Mouse (Mus musculus): ENCODE measurements around the gene Plcd3. TPM values are rescaled to one million over a fixed set of nuclear protein-coding genes. Genes with fewer than 3 reads are reported as not detected.

The Plcd3 gene
- total and polyA plus RNA-seq, 2 experiments from 2014 or later = 4.8 to 13.8 TPM

GRCm38 (mm10) chr11:103038037-103038436 is 63.4 kb downstream of the Plcd3 start:
- no peak overlapping the region for H3K4me2 ChIP-seq (ENCODE audit: low read depth, low read length)
- no peak overlapping the region for H3K27ac ChIP-seq
- H3K9me3 ChIP-seq (ENCODE audit: low read length) = no peaks in the 10 kb centered on the region
- ATAC-seq (no peak), DNase-seq (ENCODE audit: low spot score) (no peak)
- no peaks in the 10 kb centered on the region for H3K27me3 ChIP-seq (ENCODE audit: insufficient read depth, low read length)
- no peaks in the 10 kb centered on the region for H3K4me1 ChIP-seq (ENCODE audit: insufficient read depth, low read length)
- no peak for TF ChIP-seq CTCF (IDR thresholded peaks at IDR 0.05; ENCODE audit: low read depth)
- 89% methylated on average over 6 of the region's 6 CpGs for WGBS
- no peak overlapping the region for H3K4me3 ChIP-seq (ENCODE audit: low read length)
- no peak overlapping the region for H3K9ac ChIP-seq (replicated peaks; ENCODE audit: low read length)
- H3K36me3 ChIP-seq (ENCODE audit: insufficient read depth, low read length) = 0 out of 2 replicates have a peak, but pooled peaks cover 3% of the 10 kb centered on the region

GRCm38 (mm10) chr11:103036881-103037465 is 64.5 kb downstream of the Plcd3 start:
- H3K36me3 ChIP-seq (ENCODE audit: insufficient read depth, low read length) = 0 out of 2 replicates have a peak, but pooled peaks cover 3% of the 10 kb centered on the region
- 82% methylated on average over 8 of the region's 8 CpGs for WGBS
- no peak for ATAC-seq

GRCm38 (mm10) chr11:103035007-103035406 is 66.5 kb downstream of the Plcd3 start:
- H3K9ac ChIP-seq (replicated peaks; ENCODE audit: low read length) = no peak overlapping the region; the same call in 1 of the 2 replicates
- 0 out of 2 replicates have a peak, but pooled peaks cover 3% of the 10 kb centered on the region for H3K36me3 ChIP-seq (ENCODE audit: insufficient read depth, low read length)
- no peaks in the 10 kb centered on the region for H3K9me3 ChIP-seq (ENCODE audit: low read length)
- no peaks in the 10 kb centered on the region for H3K27me3 ChIP-seq (ENCODE audit: insufficient read depth, low read length)
- H3K27ac ChIP-seq = no peak overlapping the region
- DNase-seq (ENCODE audit: low spot score) (no peak), ATAC-seq (no peak)
- no peak overlapping the region for H3K4me3 ChIP-seq (ENCODE audit: low read length)
- TF ChIP-seq CTCF (IDR thresholded peaks at IDR 0.05; ENCODE audit: low read depth) = no peak
- no peaks in the 10 kb centered on the region for H3K4me1 ChIP-seq (ENCODE audit: insufficient read depth, low read length)
- no peak overlapping the region for H3K4me2 ChIP-seq (ENCODE audit: low read depth, low read length)
- WGBS = 89% methylated on average over 6 of the region's 6 CpGs

More at GRCm38 (mm10) chr11:103036881-103037465, 64.5 kb downstream of the Plcd3 start:
- H3K4me3 ChIP-seq (ENCODE audit: low read length) = no peak overlapping the region
- TF ChIP-seq CTCF (IDR thresholded peaks at IDR 0.05; ENCODE audit: low read depth) = no peak
- H3K4me1 ChIP-seq (ENCODE audit: insufficient read depth, low read length) = no peaks in the 10 kb centered on the region
- no peak overlapping the region for H3K27ac ChIP-seq
- H3K9ac ChIP-seq (replicated peaks; ENCODE audit: low read length) = no peak overlapping the region
- H3K27me3 ChIP-seq (ENCODE audit: insufficient read depth, low read length) = no peaks in the 10 kb centered on the region
- DNase-seq (ENCODE audit: low spot score) = no peak
- H3K4me2 ChIP-seq (ENCODE audit: low read depth, low read length) = no peak overlapping the region
- no peaks in the 10 kb centered on the region for H3K9me3 ChIP-seq (ENCODE audit: low read length)

- no peak overlapping the region for H3K4me3 ChIP-seq (ENCODE audit: low read length)
- no peak for DNase-seq (ENCODE audit: low spot score)
- no peaks in the 10 kb centered on the region for H3K9me3 ChIP-seq (ENCODE audit: low read length)
- 85% methylated on average over 3 of the region's 3 CpGs for WGBS
- no peak for ATAC-seq
- no peaks in the 10 kb centered on the region for H3K27me3 ChIP-seq (ENCODE audit: insufficient read depth, low read length)
- no peak overlapping the region for H3K9ac ChIP-seq (replicated peaks; ENCODE audit: low read length)
- no peak overlapping the region for H3K4me2 ChIP-seq (ENCODE audit: low read depth, low read length)
- H3K4me1 ChIP-seq (ENCODE audit: insufficient read depth, low read length) = peaks cover 5% of the 10 kb centered on the region
- H3K27ac ChIP-seq = no peak overlapping the region
- no peak for TF ChIP-seq CTCF (IDR thresholded peaks at IDR 0.05; ENCODE audit: low read depth)
- no peaks in the 10 kb centered on the region for H3K36me3 ChIP-seq (ENCODE audit: insufficient read depth, low read length)
These were observed 68.4 kb downstream of the Plcd3 start for GRCm38 (mm10) chr11:103033030-103033429.

GRCm38 (mm10) chr11:103028176-103028891 is 73.1 kb downstream of the Plcd3 start, which contains the start of the genes Nmt1 and Dcakd:
TSS of gene Nmt1 (plus strand) at chr11:103028190.
TSS of gene Dcakd (minus strand) at chr11:103028333.
- Histone ChIP-seq H3K4me1 (ENCODE audit: insufficient read depth, low read length) (peaks cover 9% of the 10 kb centered on the region), H3K9ac (replicated peaks; ENCODE audit: low read length) (peak within 1 kb of the TSS; percentile 63), H3K36me3 (ENCODE audit: insufficient read depth, low read length) (no peaks in the 10 kb centered on the region), H3K4me3 (ENCODE audit: low read length) (peak within 1 kb of the TSS; percentile 78), H3K27ac (peak within 1 kb of the TSS; percentile 82), H3K27me3 (ENCODE audit: insufficient read depth, low read length) (no peaks in the 10 kb centered on the region), H3K4me2 (ENCODE audit: low read depth, low read length) (peak within 1 kb of the TSS; percentile 88), H3K9me3 (ENCODE audit: low read length) (no peaks in the 10 kb centered on the region)
- ATAC-seq (peak; percentile 100), DNase-seq (ENCODE audit: low spot score) (peak; percentile 98)
- WGBS = under 1% methylated on average over 36 of the region's 36 CpGs
- TF ChIP-seq CTCF (IDR thresholded peaks at IDR 0.05; ENCODE audit: low read depth) = no peak

GRCm38 (mm10) chr11:103027570-103028175 is 73.8 kb downstream of the Plcd3 start:
- Histone ChIP-seq H3K9ac (replicated peaks; ENCODE audit: low read length) (peak overlapping the region; percentile 63), H3K27ac (peak overlapping the region; percentile 81)
- TF ChIP-seq CTCF (IDR thresholded peaks at IDR 0.05; ENCODE audit: low read depth) = no peak; the same call in 1 of the 2 replicates

More at GRCm38 (mm10) chr11:103027570-103028175, 73.8 kb downstream of the Plcd3 start:
- no peak for DNase-seq (ENCODE audit: low spot score)
- peak overlapping the region; percentile 78 for H3K4me3 ChIP-seq (ENCODE audit: low read length)
- H3K4me1 ChIP-seq (ENCODE audit: insufficient read depth, low read length) = peaks cover 9% of the 10 kb centered on the region
- 15% methylated on average over 8 of the region's 8 CpGs for WGBS
- no peaks in the 10 kb centered on the region for H3K36me3 ChIP-seq (ENCODE audit: insufficient read depth, low read length)
- peak; percentile 16; the same call in 1 of the 2 replicates for ATAC-seq
- no peaks in the 10 kb centered on the region for H3K9me3 ChIP-seq (ENCODE audit: low read length)
- no peaks in the 10 kb centered on the region for H3K27me3 ChIP-seq (ENCODE audit: insufficient read depth, low read length)
- H3K4me2 ChIP-seq (ENCODE audit: low read depth, low read length) = peak overlapping the region; percentile 88

Measured in hindbrain, postnatal 0 days (tissue).